In the genomic region with DNA sequence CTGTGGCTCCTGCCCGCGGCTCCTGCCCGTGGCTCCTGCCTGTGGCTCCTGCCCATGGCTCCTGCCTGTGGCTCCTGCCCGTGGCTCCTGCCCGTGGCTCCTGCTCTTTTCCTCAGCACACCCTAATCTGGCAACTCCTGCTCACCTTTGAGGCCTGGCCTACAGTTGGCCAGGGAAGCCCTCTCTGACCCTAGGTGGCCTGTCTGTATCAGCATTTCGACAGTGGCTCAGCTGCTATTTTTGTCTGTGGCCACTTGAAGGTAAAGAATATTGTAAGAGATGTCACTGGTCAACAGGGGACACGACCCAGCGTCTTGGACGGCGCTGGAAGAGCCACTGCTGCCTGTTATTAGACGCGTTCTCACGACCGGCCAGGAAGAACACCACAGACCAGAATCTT, we compare ENCODE assay signal across 23 mouse cellular contexts. TPM values are rescaled to one million over a fixed set of nuclear protein-coding genes. Genes with fewer than 3 reads are reported as not detected.
A peak's percentile ranks its signal among the peaks of the same experiment; 100 is the strongest.
DNase-seq lines count a peak whose midpoint lies in the region; ATAC-seq and TF ChIP-seq lines count a peak whose summit lies in the region.
"Had no signal": no experiment of that assay in that cellular context is flagged by ENCODE, and none has a peak within 500 bp of the region (broad histone marks: within the 10 kb centered on the region; RNA-seq: fewer than 3 reads in every experiment).

No protein-coding gene starts in this region.

- H3K4me1 ChIP-seq in heart, adult 2 months (ENCODE audit: control insufficient read depth, insufficient read depth, low read length), result peaks cover 23% of the 10 kb centered on the region
- H3K4me1 ChIP-seq in E14TG2a.4 (replicated peaks; ENCODE audit: low read depth, low read length), result peaks cover 2% of the 10 kb centered on the region
- peaks cover 16 to 31% of the 10 kb centered on the region in 2 experiments for H3K4me1 ChIP-seq in heart, embryonic 14.5 days (ENCODE audit: control insufficient read depth in 2 of 2, insufficient read depth in 2 of 2, low read length in 2 of 2)
- H3K4me1 ChIP-seq in intestine, embryonic 15.5 days (replicated peaks), result peaks cover 18% of the 10 kb centered on the region

- no peak for ATAC-seq in heart, embryonic 14.5 days (ENCODE audit: insufficient number of reproducible peaks, insufficient read depth, low FRiP score, low read depth)
- ATAC-seq in intestine, embryonic 15.5 days, result no peak
- ATAC-seq: forebrain, postnatal 0 days; midbrain, embryonic 15.5 days had no signal

- 0 out of 2 replicates have a peak overlapping the region, but pooled peaks have one; percentile 36 for H3K9ac ChIP-seq in heart, adult 2 months (ENCODE audit: low read depth, low read length)
- no peak overlapping the region for H3K9ac ChIP-seq in heart, embryonic 14.5 days (ENCODE audit: low read length)
- H3K9ac ChIP-seq in intestine, embryonic 15.5 days, result no peak overlapping the region
- H3K9ac ChIP-seq: forebrain, postnatal 0 days; hindbrain, embryonic 13.5 days; liver, embryonic 13.5 days; lung, embryonic 14.5 days; midbrain, embryonic 15.5 days; neural tube, embryonic 12.5 days; stomach, embryonic 15.5 days had no signal

- TF ChIP-seq CTCF in heart, adult 2 months (IDR thresholded peaks at IDR 0.05), result no peak
- no peak for TF ChIP-seq CTCF in E14TG2a.4 (conservative IDR thresholded peaks at IDR 0.05; ENCODE audit: low read length)

- peak overlapping the region; percentile 82 for H3K27ac ChIP-seq in heart, adult 2 months
- peak overlapping the region; percentile 9 to 26; a peak in 3 of 4 replicates for H3K27ac ChIP-seq in heart, embryonic 14.5 days (replicated peaks in 1 of 2; ENCODE audit: control insufficient read depth in 1 of 2, insufficient read depth in 1 of 2, low read depth in 2 of 2, low read length in 2 of 2)
- no peak overlapping the region for H3K27ac ChIP-seq in intestine, embryonic 15.5 days
- H3K27ac ChIP-seq: embryonic facial prominence, embryonic 10.5 days; hindbrain, embryonic 13.5 days; liver, embryonic 13.5 days; midbrain, embryonic 15.5 days; neural tube, embryonic 12.5 days; stomach, embryonic 15.5 days had no signal

- H3K27me3 ChIP-seq in heart, adult 2 months (ENCODE audit: control insufficient read depth, insufficient read depth, low read length), result no peaks in the 10 kb centered on the region
- no peaks in the 10 kb centered on the region for H3K27me3 ChIP-seq in E14TG2a.4 (ENCODE audit: insufficient read depth, low read length)
- no peaks in the 10 kb centered on the region for H3K27me3 ChIP-seq in heart, embryonic 14.5 days (ENCODE audit: control insufficient read depth, insufficient read depth, low read length)
- H3K27me3 ChIP-seq in intestine, embryonic 15.5 days (replicated peaks), result no peaks in the 10 kb centered on the region
- H3K27me3 ChIP-seq: hindbrain, embryonic 13.5 days; liver, embryonic 13.5 days; megakaryocyte, embryonic 14.5 days; midbrain, embryonic 15.5 days; neural tube, embryonic 12.5 days; stomach, embryonic 15.5 days had no signal

- H3K36me3 ChIP-seq in heart, adult 2 months (ENCODE audit: control insufficient read depth, insufficient read depth, low read length), result peaks cover 10% of the 10 kb centered on the region
- H3K36me3 ChIP-seq in E14TG2a.4 (ENCODE audit: insufficient read depth, low read length), result peaks cover 50% of the 10 kb centered on the region
- peaks cover 11% of the 10 kb centered on the region; the same call in 1 of the 2 replicates for H3K36me3 ChIP-seq in heart, embryonic 14.5 days (ENCODE audit: control insufficient read depth, insufficient read depth, low read length)
- peaks cover 5% of the 10 kb centered on the region; the same call in 1 of the 2 replicates for H3K36me3 ChIP-seq in intestine, embryonic 15.5 days
- H3K36me3 ChIP-seq: midbrain, embryonic 15.5 days had no signal

- peaks cover 6% of the 10 kb centered on the region; the same call in 1 of the 2 replicates for H3K79me2 ChIP-seq in heart, adult 2 months (replicated peaks; ENCODE audit: control insufficient read depth, insufficient read depth, low read length)

- peak; percentile 73; the same call in 1 of the 2 replicates for TF ChIP-seq EP300 in heart, adult 2 months (IDR thresholded peaks at IDR 0.05; ENCODE audit: insufficient read depth, low read depth, low read length)

- peaks cover 59% of the 10 kb centered on the region for H3K9me3 ChIP-seq in E14TG2a.4 (ENCODE audit: low read length)
- no peaks in the 10 kb centered on the region for H3K9me3 ChIP-seq in heart, embryonic 14.5 days (ENCODE audit: control insufficient read depth, low read length)
- H3K9me3 ChIP-seq in intestine, embryonic 15.5 days, result no peaks in the 10 kb centered on the region
- H3K9me3 ChIP-seq: hindbrain, embryonic 13.5 days; liver, embryonic 13.5 days; megakaryocyte, embryonic 14.5 days; midbrain, embryonic 15.5 days; neural tube, embryonic 12.5 days; stomach, embryonic 15.5 days had no signal

- intact Hi-C loops in heart, adult 2 months (cut with DNase I), result no loop called here

- no peak overlapping the region for H3K4me2 ChIP-seq in heart, embryonic 14.5 days (ENCODE audit: low read length)
- H3K4me2 ChIP-seq in intestine, embryonic 15.5 days (replicated peaks), result no peak overlapping the region
- H3K4me2 ChIP-seq: hindbrain, embryonic 13.5 days; liver, embryonic 13.5 days; lung, embryonic 14.5 days; midbrain, embryonic 15.5 days; neural tube, embryonic 12.5 days; stomach, embryonic 15.5 days had no signal

- no peak for TF ChIP-seq POLR2A in heart, adult 2 months (IDR thresholded peaks at IDR 0.05; ENCODE audit: insufficient read depth, low read depth, low read length)

- peak; percentile 41 to 72 for DNase-seq in heart, adult 2 months
- DNase-seq in heart, postnatal 4 days, result no peak
- DNase-seq in skeletal muscle tissue, adult 2 months (ENCODE audit: low read depth, low spot score), result peak; percentile 88
- no peak for DNase-seq in lung, adult 18-20 months
- DNase-seq: adrenal gland, postnatal 36 days; cerebellum, adult 9-11 months; forebrain, postnatal 0 days; kidney, adult 18-20 months; kidney, postnatal 4 days; liver, embryonic 13.5 days; lung, embryonic 14.5 days; lung, postnatal 36 days; right cerebral cortex, postnatal 4 days; thymus, postnatal 25 days had no signal

- no peak overlapping the region for H3K4me3 ChIP-seq in heart, adult 2 months
- H3K4me3 ChIP-seq in E14TG2a.4 (replicated peaks; ENCODE audit: low read length), result peak overlapping the region; percentile 41
- H3K4me3 ChIP-seq in heart, embryonic 14.5 days (ENCODE audit: control insufficient read depth in 1 of 2, insufficient read depth in 1 of 2, low read depth in 1 of 2, low read length in 2 of 2), result no peak overlapping the region
- no peak overlapping the region for H3K4me3 ChIP-seq in intestine, embryonic 15.5 days (replicated peaks)
- H3K4me3 ChIP-seq: embryonic facial prominence, embryonic 10.5 days; hindbrain, embryonic 13.5 days; liver, embryonic 13.5 days; megakaryocyte, embryonic 14.5 days; midbrain, embryonic 15.5 days; neural tube, embryonic 12.5 days; stomach, embryonic 15.5 days had no signal

- 68% methylated on average over 14 of the region's 14 CpGs for WGBS in heart, adult 2 months
- WGBS in heart, embryonic 14.5 days, result 60% methylated on average over 14 of the region's 14 CpGs
- 97% methylated on average over 14 of the region's 14 CpGs for WGBS in intestine, embryonic 15.5 days

RNA-seq across cellular contexts. Expression of gene Trak1, which starts 24.7 kb away (rescaled TPM):
- 100 to 1,000 TPM; 276 to 302 TPM for total RNA-seq in heart, adult 2 months (2021)
- 170 and 204 TPM in 2 replicates for polyA plus RNA-seq in heart, adult 2 months (2012; rRNA removed)
- 100 to 1,000 TPM; 288 to 301 TPM for total RNA-seq in heart, postnatal 4 days (2021)
- 41.3 and 42.1 TPM in 2 replicates for polyA plus RNA-seq in heart, embryonic 14.5 days (2014; fragmentation: Nextera tagmentation; extraction: Ambion mirVana)
- polyA plus RNA-seq in intestine, embryonic 15.5 days (2015; fragmentation: Nextera tagmentation; extraction: Ambion mirVana), result 20.9 and 26.5 TPM in 2 replicates

RNA-seq across cellular contexts. Expression of gene Ulk4, which starts 45.0 kb away (rescaled TPM):
- total RNA-seq in heart, adult 2 months (2021), result under 1 TPM; 0.18 to 0.30 TPM
- 0.47 and 2.3 TPM in 2 replicates for polyA plus RNA-seq in heart, adult 2 months (2012; rRNA removed)
- 1 to 10 TPM; 2.5 to 2.7 TPM for total RNA-seq in heart, postnatal 4 days (2021)
- 87.5 and 95.4 TPM in 2 replicates for polyA plus RNA-seq in heart, embryonic 14.5 days (2014; fragmentation: Nextera tagmentation; extraction: Ambion mirVana)
- polyA plus RNA-seq in intestine, embryonic 15.5 days (2015; fragmentation: Nextera tagmentation; extraction: Ambion mirVana), result 140 and 150 TPM in 2 replicates

Comparison
In these comparisons a context has a peak if more than half of its experiments do, and no peak if none do; other contexts are left out.
1. DNase-seq: peak in heart, adult 2 months (2 of 2) and skeletal muscle tissue, adult 2 months (single experiment); none in heart, postnatal 4 days (single experiment) and lung, adult 18-20 months (0 of 2).
2. RNA of gene Ulk4, which starts 45.0 kb away (polyA plus RNA-seq): 140 to 150 TPM in intestine, embryonic 15.5 days and 87.5 to 95.4 TPM in heart, embryonic 14.5 days; 0.47 to 2.3 TPM in heart, adult 2 months; every median in the first group is over 10 times any median in the second.